Mouse (Mus musculus) T-helper 2 cell (primary cell): Measurements from ENCODE around the gene Peli3.

Experiments
- in situ Hi-C: fragments of 300-600 bp; cut with MboI, MseI; formaldehyde crosslinking; loops from one replicate; pipeline ENCODE4 v1.15.1; 2025; ENCODE audit warnings: high pct_unique_total_duplicates

Peli3 gene

DNA sequence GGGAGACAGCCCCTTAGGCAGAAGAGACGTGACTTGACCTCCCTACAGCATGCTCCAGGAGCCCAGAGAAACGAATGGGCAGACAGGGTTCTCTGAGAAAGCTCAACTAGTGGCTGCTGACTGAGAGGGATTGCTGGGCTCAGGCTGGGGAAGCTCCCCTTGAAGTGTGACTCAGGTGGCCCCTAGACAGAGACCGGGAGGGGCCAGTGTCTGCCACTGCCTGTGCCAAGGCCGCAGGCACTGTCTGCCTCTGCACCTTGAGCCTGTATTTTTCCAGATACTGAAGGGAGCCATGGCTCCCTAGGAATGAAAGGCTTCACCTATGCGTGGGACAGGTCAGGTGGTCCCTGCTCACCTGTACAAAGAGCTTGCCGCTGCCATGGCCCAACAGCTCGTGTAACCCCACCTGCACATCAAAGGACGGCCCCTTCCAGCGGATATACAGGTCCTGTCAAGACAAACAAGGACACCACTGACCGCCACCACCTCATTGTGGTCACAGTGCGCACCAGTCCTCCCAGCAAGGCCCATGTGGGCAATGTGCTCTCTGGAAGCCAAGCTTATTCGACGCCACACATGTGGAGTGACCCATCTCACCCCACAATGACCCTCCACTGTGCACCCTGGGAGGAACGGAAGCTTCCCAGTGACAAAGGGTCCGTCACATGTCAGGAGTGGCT lies 26.9 kb downstream of the Peli3 start:
- in situ Hi-C loops, result no loop called here

GRCm38 (mm10) chr19:4909376-4909775 lies 33.6 kb downstream of the Peli3 start:
- in situ Hi-C loops, result loop anchor here (5.0 kb wide), 1 partner anchor 33 kb away; the partner anchor contains the start of gene Peli3

DNA sequence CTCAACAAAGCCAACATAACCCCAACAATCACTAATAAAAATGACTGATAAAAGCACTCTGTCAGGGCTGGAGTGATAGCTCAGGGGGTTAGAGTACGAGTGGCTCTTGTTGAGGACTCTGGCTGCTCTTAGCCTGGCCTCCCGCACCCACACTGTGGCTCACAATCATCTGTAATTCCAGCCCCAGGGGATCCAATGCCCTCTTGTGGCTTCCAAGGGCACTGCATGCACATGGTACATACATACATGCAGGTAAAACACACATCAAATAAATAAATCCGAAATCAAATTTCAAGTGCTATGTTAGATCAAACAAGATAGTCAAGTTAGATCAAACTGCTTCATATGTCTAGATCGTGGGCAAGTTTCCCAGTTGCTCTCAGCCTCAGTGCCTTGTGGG lies 34.8 kb downstream of the Peli3 start:
- in situ Hi-C loops, result loop anchor here (5.0 kb wide), 1 partner anchor 34 kb away; the partner anchor contains the start of gene Peli3

- in situ Hi-C loops, result loop anchor here (5.0 kb wide), 1 partner anchor 36 kb away; the partner anchor contains the start of gene Peli3
Observed at GRCm38 (mm10) chr19:4905979-4906794, 36.7 kb downstream of the Peli3 start, which contains the start of gene Bbs1. Gene Bbs1 (minus strand): TSS chr19:4906628.

- in situ Hi-C loops, result no loop called here
Observed at GRCm38 (mm10) chr19:4899888-4900287, 43.0 kb downstream of the Peli3 start.

- in situ Hi-C loops, result no loop called here
Observed at GRCm38 (mm10) chr19:4898972-4899371, 44.0 kb downstream of the Peli3 start.

DNA sequence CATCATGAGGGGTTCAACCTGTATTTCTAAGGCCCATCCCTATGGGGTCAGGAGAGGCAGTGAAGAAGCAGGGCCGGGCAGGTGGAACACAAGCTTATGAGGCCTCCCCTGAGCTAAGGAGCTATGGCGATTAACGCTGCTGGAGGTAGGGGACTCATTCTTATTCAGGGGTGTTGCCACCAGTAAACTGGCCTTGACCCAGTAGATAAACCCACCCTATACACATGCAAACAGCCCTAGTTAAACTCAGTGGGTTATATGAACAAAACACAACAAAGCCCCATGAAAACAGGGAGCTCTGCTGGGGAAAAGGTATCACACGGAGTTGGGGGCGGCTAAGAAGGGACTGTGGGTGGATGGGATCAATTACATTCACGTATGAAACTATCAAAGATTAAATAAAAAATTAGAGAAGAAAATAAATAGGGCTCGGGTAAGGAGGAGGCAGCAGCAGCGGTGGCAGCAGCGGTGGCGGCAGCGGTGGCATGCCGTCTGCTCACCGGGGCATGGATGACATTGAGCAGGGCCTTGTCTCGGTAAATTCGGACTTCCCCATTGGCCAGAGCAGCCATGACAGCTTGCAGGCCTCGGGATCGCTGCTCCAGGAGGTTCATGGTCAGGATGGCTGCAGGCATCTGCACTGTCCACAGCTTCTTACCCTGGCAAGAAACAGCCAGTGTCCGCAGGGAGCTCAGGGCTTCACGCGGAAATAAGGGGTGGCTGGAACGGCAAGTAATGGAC lies 46.0 kb downstream of the Peli3 start:
- in situ Hi-C loops, result no loop called here

DNA sequence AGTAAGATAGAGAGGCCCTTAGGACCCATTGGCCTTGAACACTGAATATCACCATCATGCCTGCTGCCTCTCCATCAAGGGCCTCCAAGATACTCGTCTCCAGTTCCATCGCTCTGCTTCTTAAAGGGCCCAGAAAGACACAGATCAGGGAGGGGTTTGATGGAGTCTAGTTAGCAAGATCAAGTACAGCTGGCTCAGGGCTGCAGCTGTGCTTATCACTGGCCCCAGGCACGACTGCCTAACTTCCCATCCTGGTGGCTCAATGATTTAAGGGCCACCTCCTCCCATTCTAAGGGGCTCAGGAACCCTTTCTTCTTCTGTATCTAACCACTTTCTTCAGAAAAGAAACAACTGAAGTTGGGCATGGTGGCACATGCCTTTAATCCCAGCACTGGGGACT lies 51.1 kb downstream of the Peli3 start:
- in situ Hi-C loops, result loop anchor here (5.0 kb wide), 1 partner anchor 66 kb away; no protein-coding TSS in a partner anchor

- in situ Hi-C loops, result loop anchor here (5.0 kb wide), 2 partner anchors 38 to 68 kb away; partner anchors contain the start of gene Dpp3
Observed at GRCm38 (mm10) chr19:4889791-4890190, 53.1 kb downstream of the Peli3 start.

DNA sequence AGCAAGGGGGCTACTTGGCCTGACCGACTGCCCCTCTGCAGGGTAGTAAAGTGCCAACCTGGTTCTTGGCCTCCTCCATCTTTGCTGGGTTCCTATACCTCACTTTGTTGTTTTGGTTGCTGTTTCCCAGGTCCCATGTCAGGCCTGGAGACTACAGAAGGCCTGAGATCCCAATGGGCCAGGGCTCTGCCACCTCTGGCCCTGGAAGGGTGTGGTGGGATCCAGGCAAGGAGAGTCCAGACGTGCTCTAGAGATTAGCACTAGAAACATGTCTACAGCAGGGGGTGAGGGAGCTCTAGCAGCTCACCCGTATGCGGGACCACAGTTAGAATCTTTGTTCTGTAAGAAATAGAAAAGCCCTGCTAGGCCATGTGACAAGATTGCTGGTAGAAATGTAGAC lies 59.0 kb downstream of the Peli3 start:
- in situ Hi-C loops, result no loop called here
